Mouse (Mus musculus) kidney, adult 8-10 months (tissue): ENCODE results near the gene Spsb3.

Source experiments
- DNase-seq, 2 experiments: peaks; one replicate each; pipeline ENCODE4 v3.0.0; 2022

Spsb3 gene

GRCm38 (mm10) chr17:24874989-24875388 is 11.5 kb upstream of the Spsb3 start:
- DNase-seq: peak in 1 of 2 experiments; percentile 25

- peak; percentile 73 for DNase-seq
These were observed 8.9 kb upstream of the Spsb3 start for GRCm38 (mm10) chr17:24877336-24878116.

GRCm38 (mm10) chr17:24878117-24878397 is 8.4 kb upstream of the Spsb3 start:
- peak; percentile 93 for DNase-seq

- peak in 1 of 2 experiments; percentile 39 for DNase-seq
These were observed 7.9 kb upstream of the Spsb3 start for GRCm38 (mm10) chr17:24878531-24878930.

- DNase-seq: peak in 1 of 2 experiments; percentile 64
These were observed 4.6 kb upstream of the Spsb3 start for GRCm38 (mm10) chr17:24881738-24882440.

- DNase-seq: no peak
These were observed 2.1 kb upstream of the Spsb3 start for GRCm38 (mm10) chr17:24884391-24884790.

- DNase-seq: no peak
These were observed 898 bp upstream of the Spsb3 start for GRCm38 (mm10) chr17:24885356-24886133.

GRCm38 (mm10) chr17:24886932-24887271 is 459 bp downstream of the Spsb3 start:
- no peak for DNase-seq

GRCm38 (mm10) chr17:24887291-24888080 is 1.0 kb downstream of the Spsb3 start:
- no peak for DNase-seq

- no peak for DNase-seq
These were observed 2.4 kb downstream of the Spsb3 start for GRCm38 (mm10) chr17:24888862-24889261.

GRCm38 (mm10) chr17:24890151-24891092 is 4.0 kb downstream of the Spsb3 start:
- DNase-seq: no peak

- no peak for DNase-seq
These were observed 4.9 kb downstream of the Spsb3 start for GRCm38 (mm10) chr17:24891321-24891720.

- no peak for DNase-seq
These were observed 6.3 kb downstream of the Spsb3 start for GRCm38 (mm10) chr17:24892785-24893184.

GRCm38 (mm10) chr17:24893276-24893675 is 6.8 kb downstream of the Spsb3 start:
- DNase-seq: no peak

GRCm38 (mm10) chr17:24894061-24894994 is 7.9 kb downstream of the Spsb3 start:
- no peak for DNase-seq

- DNase-seq: peak; percentile 81 to 86
These were observed 8.6 kb downstream of the Spsb3 start, which contains the start of the genes Eme2 and Mrps34 for GRCm38 (mm10) chr17:24894995-24895547. Gene Eme2, minus strand, starts transcription at chr17:24895087. Gene Mrps34, plus strand, starts transcription at chr17:24895116.

GRCm38 (mm10) chr17:24895571-24896240 is 9.3 kb downstream of the Spsb3 start:
- DNase-seq: no peak

GRCm38 (mm10) chr17:24896241-24896992 is 10.0 kb downstream of the Spsb3 start, which contains the start of gene Nme3:
Gene Nme3, plus strand, starts transcription at chr17:24896500.
- peak; percentile 74 to 84 for DNase-seq

- no peak for DNase-seq
These were observed 10.5 kb downstream of the Spsb3 start for GRCm38 (mm10) chr17:24896993-24897269.
